ENCODE assay signal across 8 mouse cellular contexts in genomic region chr2:127961802-127962433, GRCm38 (mm10).
A peak's percentile ranks its signal among the peaks of the same experiment; 100 is the strongest.
DNase-seq lines count a peak whose midpoint lies in the region; ATAC-seq lines count a peak whose summit lies in the region.

No protein-coding gene starts in this region.

- H3K4me2 ChIP-seq in heart, embryonic 12.5 days = no peak overlapping the region

- peaks cover 8% of the 10 kb centered on the region for H3K4me1 ChIP-seq in heart, embryonic 12.5 days (replicated peaks)

- H3K9me3 ChIP-seq in heart, embryonic 12.5 days (replicated peaks) = no peaks in the 10 kb centered on the region

- DNase-seq in testis, postnatal 10 days (ENCODE audit: low spot score) = peak; percentile 51
- no peak for DNase-seq in testis, postnatal 14 days (ENCODE audit: low spot score)
- peak; percentile 11 to 47 for DNase-seq in left cerebral cortex, adult 18-20 months (ENCODE audit: low spot score in 2 of 2)
- DNase-seq in right cerebral cortex, adult 18-20 months = peak; percentile 37
- DNase-seq in urinary bladder, adult 2 months (ENCODE audit: low spot score) = no peak
- DNase-seq in liver = no peak
- DNase-seq in ovary, postnatal 14 days (ENCODE audit: low spot score) = no peak

- H3K36me3 ChIP-seq in heart, embryonic 12.5 days = no peaks in the 10 kb centered on the region

- no peaks in the 10 kb centered on the region for H3K27me3 ChIP-seq in heart, embryonic 12.5 days (replicated peaks)

- no peak overlapping the region for H3K9ac ChIP-seq in heart, embryonic 12.5 days

- no peak overlapping the region for H3K27ac ChIP-seq in heart, embryonic 12.5 days (ENCODE audit: poor library complexity, severe bottlenecking)

- no peak overlapping the region for H3K4me3 ChIP-seq in heart, embryonic 12.5 days

- WGBS in heart, embryonic 12.5 days = 23% methylated on average over 4 of the region's 4 CpGs

- peak; percentile 25; the same call in 1 of the 2 replicates for ATAC-seq in heart, embryonic 12.5 days (ENCODE audit: insufficient number of reproducible peaks, low FRiP score)

Comparison
In these comparisons a context has a peak if more than half of its experiments do, and no peak if none do; other contexts are left out.
1. DNase-seq: peak in testis, postnatal 10 days (single experiment), left cerebral cortex, adult 18-20 months (2 of 2) and right cerebral cortex, adult 18-20 months (single experiment); none in testis, postnatal 14 days (single experiment), urinary bladder, adult 2 months (single experiment), liver (single experiment) and ovary, postnatal 14 days (single experiment).